Mouse (Mus musculus) limb, embryonic 14.5 days (tissue): ENCODE measurements around the gene Chn2. TPM values are rescaled to one million over a fixed set of nuclear protein-coding genes. Genes with fewer than 3 reads are reported as not detected.

ENCODE experiments used
- ATAC-seq: fragments of 200-750 bp; cut with Nextera tagmentation; 2 replicates; pipeline ENCODE4 v1.8.0; 2017; ENCODE audit warnings: low read depth, moderate number of reproducible peaks, moderate TSS enrichment; ENCODE audit not compliant: low FRiP score
- DNase-seq: peaks from one replicate; pipeline ENCODE4 v3.0.0-alpha.2; 2015; ENCODE audit warnings: low spot score
- H3K27ac ChIP-seq: fragments of 300-500 bp; sonication (generic); replicated peaks from 2 replicates; pipeline ENCODE4 v1.5.1; 2014; ENCODE audit warnings: low read depth, mild to moderate bottlenecking, low read length, moderate library complexity, mixed read lengths
- H3K27me3 ChIP-seq: fragments of 300-500 bp; sonication (generic); 2 replicates; pipeline ENCODE4 v1.6.1; 2014; ENCODE audit warnings: low read length, mixed read lengths; ENCODE audit not compliant: control insufficient read depth, insufficient read depth
- H3K36me3 ChIP-seq: fragments of 300-500 bp; sonication (generic); 2 replicates; pipeline ENCODE4 v1.6.1; 2014; ENCODE audit warnings: mild to moderate bottlenecking, low read length, moderate library complexity, mixed read lengths; ENCODE audit not compliant: control insufficient read depth, insufficient read depth
- H3K4me1 ChIP-seq: fragments of 300-500 bp; sonication (generic); 2 replicates; pipeline ENCODE4 v1.6.1; 2014; ENCODE audit warnings: antibody characterized with exemption, low read length, mixed read lengths; ENCODE audit not compliant: control insufficient read depth, insufficient read depth
- H3K4me2 ChIP-seq: fragments of 300-500 bp; sonication (generic); replicated peaks from 2 replicates; pipeline ENCODE4 v1.6.1; 2014; ENCODE audit warnings: low read depth, mild to moderate bottlenecking, low read length, moderate library complexity; ENCODE audit not compliant: severe bottlenecking
- H3K4me3 ChIP-seq: fragments of 300-500 bp; sonication (generic); replicated peaks from 2 replicates; pipeline ENCODE4 v1.5.1; 2014; ENCODE audit warnings: low read length
- H3K9ac ChIP-seq: fragments of 300-500 bp; sonication (generic); 2 replicates; pipeline ENCODE4 v1.6.1; 2014; ENCODE audit warnings: mild to moderate bottlenecking, low read depth, low read length, moderate library complexity; ENCODE audit not compliant: severe bottlenecking
- H3K9me3 ChIP-seq: fragments of 300-500 bp; sonication (generic); 2 replicates; pipeline ENCODE4 v1.6.1; 2016; ENCODE audit warnings: low read length; ENCODE audit not compliant: control insufficient read depth
- POLR2A ChIP-seq: fragments of 200-500 bp; IDR thresholded peaks from 2 replicates; pipeline ENCODE4 v1.8.0; 2012; ENCODE audit warnings: inconsistent platforms, mild to moderate bottlenecking, moderate library complexity, borderline replicate concordance; ENCODE audit not compliant: insufficient read depth, insufficient read length; ENCODE audit errors: extremely low read depth
- WGBS: fragments of 180-500 bp; shearing (Covaris S2); extraction: QIAGEN DNeasy Blood & Tissue Kit; methylation state at CpG from one replicate; pipeline ENCODE4 v1.1.7; 2014; 5-methylcytosine and 5-hydroxymethylcytosine counted together
- polyA plus RNA-seq, 2 experiments: library from polyadenylated mRNA; depleted of rRNA in 1 of 2; stranded (reverse) in 1 of 2; unstranded in 1 of 2; fragments of >200 nt; fragmentation: Nextera tagmentation in 1 of 2; extraction: Ambion mirVana in 1 of 2; gene quantifications; 2 replicates each; pipeline versions ENCODE4 v1.2.1 to v1.2.3; 2012 to 2014

Chn2 gene
- polyA plus RNA-seq (2012; rRNA removed), result 9.5 and 11.5 TPM in 2 replicates
- polyA plus RNA-seq (2014; fragmentation: Nextera tagmentation; extraction: Ambion mirVana), result 14.3 and 15.4 TPM in 2 replicates

GRCm38 (mm10) chr6:54039357-54039804 lies at the start of gene Chn2:
Chn2 (plus strand) TSS chr6:54039554.
- Histone ChIP-seq H3K4me1 (peaks cover 7% of the 10 kb centered on the region), H3K9me3 (no peaks in the 10 kb centered on the region), H3K4me3 (peak within 1 kb of the TSS; percentile 68), H3K27me3 (0 out of 2 replicates have a peak, but pooled peaks cover 3% of the 10 kb centered on the region), H3K36me3 (no peaks in the 10 kb centered on the region), H3K27ac (peak within 1 kb of the TSS; percentile 71; the same call in 1 of the 2 replicates), H3K4me2 (peak within 1 kb of the TSS; percentile 96), H3K9ac (peak within 1 kb of the TSS; percentile 78)
- peak; percentile 61; the same call in 1 of the 2 replicates for TF ChIP-seq POLR2A
- DNase-seq (peak; percentile 36), ATAC-seq (peak; percentile 72)
- under 1% methylated on average over 32 of the region's 43 CpGs for WGBS

- Histone ChIP-seq H3K36me3 (no peaks in the 10 kb centered on the region), H3K4me3 (no peak overlapping the region), H3K4me2 (no peak overlapping the region), H3K27ac (no peak overlapping the region), H3K4me1 (no peaks in the 10 kb centered on the region), H3K9me3 (0 out of 2 replicates have a peak, but pooled peaks cover 4% of the 10 kb centered on the region), H3K27me3 (no peaks in the 10 kb centered on the region), H3K9ac (no peak overlapping the region)
- WGBS, result 63% methylated on average over 3 of the region's 3 CpGs
- no peak for TF ChIP-seq POLR2A
- DNase-seq (no peak), ATAC-seq (no peak)
Measured at GRCm38 (mm10) chr6:53992386-53992785, 47.0 kb upstream of the Chn2 start.

- DNase-seq, result peak; percentile 18
- WGBS, result 47% methylated on average over 4 of the region's 4 CpGs
Measured at GRCm38 (mm10) chr6:53995519-53995918, 43.8 kb upstream of the Chn2 start.

GRCm38 (mm10) chr6:53996226-53996955 lies 43.0 kb upstream of the Chn2 start:
- no peak overlapping the region for H3K4me3 ChIP-seq
- 0 out of 2 replicates have a peak, but pooled peaks cover 4% of the 10 kb centered on the region for H3K9me3 ChIP-seq
- no peak overlapping the region for H3K9ac ChIP-seq
- H3K4me1 ChIP-seq, result no peaks in the 10 kb centered on the region
- TF ChIP-seq POLR2A, result no peak
- H3K27ac ChIP-seq, result no peak overlapping the region
- no peaks in the 10 kb centered on the region for H3K27me3 ChIP-seq
- ATAC-seq (no peak), DNase-seq (no peak)
- no peak overlapping the region for H3K4me2 ChIP-seq
- WGBS, result 93% methylated on average over 3 of the region's 3 CpGs
- no peaks in the 10 kb centered on the region for H3K36me3 ChIP-seq

More at GRCm38 (mm10) chr6:53995519-53995918, 43.8 kb upstream of the Chn2 start:
- no peak for TF ChIP-seq POLR2A
- no peaks in the 10 kb centered on the region for H3K36me3 ChIP-seq
- no peak overlapping the region for H3K9ac ChIP-seq
- no peak overlapping the region for H3K4me3 ChIP-seq
- no peaks in the 10 kb centered on the region for H3K4me1 ChIP-seq
- no peak overlapping the region for H3K4me2 ChIP-seq
- ATAC-seq, result no peak
- H3K27ac ChIP-seq, result no peak overlapping the region
- 0 out of 2 replicates have a peak, but pooled peaks cover 4% of the 10 kb centered on the region for H3K9me3 ChIP-seq
- H3K27me3 ChIP-seq, result no peaks in the 10 kb centered on the region

GRCm38 (mm10) chr6:54005302-54005701 lies 34.1 kb upstream of the Chn2 start:
- no peak overlapping the region for H3K4me2 ChIP-seq
- 59% methylated on average over 4 of the region's 4 CpGs for WGBS
- H3K36me3 ChIP-seq, result no peaks in the 10 kb centered on the region
- H3K9ac ChIP-seq, result no peak overlapping the region
- H3K4me3 ChIP-seq, result no peak overlapping the region
- H3K4me1 ChIP-seq, result peaks cover 11% of the 10 kb centered on the region; the same call in 1 of the 2 replicates
- H3K9me3 ChIP-seq, result no peaks in the 10 kb centered on the region
- no peak for TF ChIP-seq POLR2A
- DNase-seq, result no peak
- no peaks in the 10 kb centered on the region for H3K27me3 ChIP-seq
- no peak overlapping the region for H3K27ac ChIP-seq
- no peak for ATAC-seq
